Mouse (Mus musculus): Measurements from ENCODE around the gene Anxa7.

- no peak for TF ChIP-seq TAL1 (conservative IDR thresholded peaks at IDR 0.05; ENCODE audit: low read depth, low read length)
- no peak for TF ChIP-seq CTCF (IDR thresholded peaks at IDR 0.05; ENCODE audit: low read depth, low read length)
- TF ChIP-seq POLR2AphosphoS5 (IDR thresholded peaks at IDR 0.05; ENCODE audit: insufficient replicate concordance, low read depth, low read length) = no peak
- TF ChIP-seq GATA1 (IDR thresholded peaks at IDR 0.05; ENCODE audit: borderline replicate concordance, low read length) = no peak
Measured at GRCm38 (mm10) chr14:20442252-20442651, 37.7 kb downstream of the Anxa7 start.

Measured in G1E (cell line).